Mouse (Mus musculus) CH12.LX (cell line): ENCODE measurements at regions not wholly inside any gene's neighbourhood (a gene's known extent, or its start where the extent isn't known, plus 50 kb on each side); places are given as distances from the start of the nearest gene placed in this dataset.

Experiments used
- CTCF ChIP-seq, 2 experiments: IDR thresholded peaks in 1 of 2; conservative IDR thresholded peaks in 1 of 2; 2 replicates each; pipeline ENCODE4 v1.5.1; 2011 to 2012; ENCODE audit warnings: low read depth in 2 of 2, low read length in 2 of 2, improper control_type of control experiment in 1 of 2, inconsistent platforms in 1 of 2, mild to moderate bottlenecking in 1 of 2, moderate library complexity in 1 of 2
- ELF1 ChIP-seq: IDR thresholded peaks from 2 replicates; pipeline ENCODE4 v1.6.1; 2014; ENCODE audit warnings: low read depth, mild to moderate bottlenecking, inconsistent platforms, low read length, improper control_type of control experiment
- JUND ChIP-seq: conservative IDR thresholded peaks from 2 replicates; pipeline ENCODE4 v1.6.1; 2011; ENCODE audit warnings: low read depth, low read length, improper control_type of control experiment
- KAT2A ChIP-seq: IDR thresholded peaks from 2 replicates; pipeline ENCODE4 v1.6.1; 2012; ENCODE audit warnings: low read length, improper control_type of control experiment, inconsistent platforms; ENCODE audit not compliant: insufficient replicate concordance
- MAX ChIP-seq: IDR thresholded peaks from 2 replicates; pipeline ENCODE4 v1.6.1; 2011; ENCODE audit warnings: low read length, improper control_type of control experiment
- POLR2A ChIP-seq: IDR thresholded peaks from 2 replicates; pipeline ENCODE4 v1.6.1; 2011; ENCODE audit warnings: low read depth, mild to moderate bottlenecking, improper control_type of control experiment, low read length
- USF2 ChIP-seq: conservative IDR thresholded peaks from 2 replicates; pipeline ENCODE4 v1.6.1; 2011; ENCODE audit warnings: low read depth, low read length, improper control_type of control experiment
- ZKSCAN1 ChIP-seq: IDR thresholded peaks from 2 replicates; pipeline ENCODE4 v1.6.1; 2012; ENCODE audit warnings: low read depth, inconsistent platforms, low read length, improper control_type of control experiment, borderline replicate concordance

- TF ChIP-seq MAX (no peak), CTCF (conservative IDR thresholded peaks at IDR 0.05 in 1 of 2, IDR thresholded peaks at IDR 0.05 in 1 of 2; ENCODE audit: low read depth in 2 of 2, low read length in 2 of 2) (no peak), USF2 (no peak), POLR2A (no peak), ZKSCAN1 (no peak), KAT2A (no peak), JUND (no peak), ELF1 (no peak)
Measured at GRCm38 (mm10) chr17:85513936-85514335, 99.5 kb upstream of the Six3 start.
